Mouse (Mus musculus) spleen, adult 2 months (tissue): Measurements from ENCODE around the gene Iffo2. TPM values are rescaled to one million over a fixed set of nuclear protein-coding genes. Genes with fewer than 3 reads are reported as not detected.
A peak's percentile ranks its signal among the peaks of the same experiment; 100 is the strongest.

ENCODE experiments used
- DNase-seq, 2 experiments: peaks; one replicate each; pipeline versions ENCODE4 v3.0.0 to v3.0.0-alpha.2; 2012 to 2021; ENCODE audit warnings: low spot score in 2 of 2, low read depth in 1 of 2
- H3K27ac ChIP-seq: fragments of 200-500 bp; 2 replicates; pipeline ENCODE4 v1.5.1; 2012; ENCODE audit warnings: low read length, inconsistent platforms; ENCODE audit not compliant: insufficient read depth
- H3K27me3 ChIP-seq: fragments of 200-500 bp; 2 replicates; pipeline ENCODE4 v1.6.1; 2012; ENCODE audit warnings: mild to moderate bottlenecking, moderate library complexity, low read length, inconsistent platforms; ENCODE audit not compliant: control insufficient read depth, insufficient read depth
- H3K36me3 ChIP-seq: fragments of 200-500 bp; 2 replicates; pipeline ENCODE4 v1.6.1; 2012; ENCODE audit warnings: mild to moderate bottlenecking, low read length, inconsistent platforms; ENCODE audit not compliant: control insufficient read depth, insufficient read depth
- H3K4me1 ChIP-seq: fragments of 200-500 bp; 2 replicates; pipeline ENCODE4 v1.6.1; 2011; ENCODE audit warnings: inconsistent platforms; ENCODE audit not compliant: control insufficient read depth, insufficient read depth, insufficient read length
- H3K4me3 ChIP-seq: fragments of 200-500 bp; 2 replicates; pipeline ENCODE4 v1.5.1; 2011; ENCODE audit warnings: mild to moderate bottlenecking, inconsistent platforms; ENCODE audit not compliant: insufficient read depth, insufficient read length; ENCODE audit errors: extremely low read depth
- CTCF ChIP-seq: fragments of 200-500 bp; IDR thresholded peaks from 2 replicates; pipeline ENCODE4 v1.5.1; 2011; ENCODE audit warnings: mild to moderate bottlenecking, inconsistent platforms; ENCODE audit not compliant: insufficient read depth, insufficient read length, insufficient replicate concordance; ENCODE audit errors: extremely low read depth
- POLR2A ChIP-seq: fragments of 200-500 bp; IDR thresholded peaks from 2 replicates; pipeline ENCODE4 v1.6.1; 2011; ENCODE audit warnings: low read depth, low read length, inconsistent platforms
- WGBS: fragments of 180-500 bp; shearing (Covaris S2); methylation state at CpG from one replicate; pipeline ENCODE4 v1.1.7; 2018; 5-methylcytosine and 5-hydroxymethylcytosine counted together
- polyA plus RNA-seq: library from polyadenylated mRNA; depleted of rRNA; stranded (reverse); fragments of >200 nt; gene quantifications from 2 replicates; pipeline ENCODE4 v1.2.3, GENCODE M21; 2012

Gene Iffo2
- polyA plus RNA-seq, 1 experiment: 3.5 TPM

DNA sequence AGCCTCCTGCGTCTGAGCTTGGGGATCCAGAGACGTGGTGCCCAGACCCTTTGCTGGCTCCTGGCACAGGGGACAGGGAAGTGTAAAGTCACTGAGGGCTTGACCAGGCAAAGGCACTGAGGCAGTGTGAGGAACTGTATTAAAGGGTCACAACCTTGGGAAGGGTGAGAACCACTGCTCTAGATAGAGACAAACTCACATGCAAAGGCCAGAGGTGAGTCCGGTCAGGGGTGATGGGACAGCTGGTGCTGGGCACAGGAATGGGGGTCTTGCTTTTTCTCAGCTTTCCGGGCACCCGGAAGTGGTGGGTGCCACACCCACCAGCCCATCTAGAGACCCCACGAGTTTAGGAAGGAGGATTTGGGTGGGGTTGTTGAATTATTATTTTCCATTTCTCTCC is 63.0 kb downstream of the Iffo2 start:
- 79% methylated on average over 6 of the region's 6 CpGs for WGBS
- no peak overlapping the region for H3K4me3 ChIP-seq
- H3K27me3 ChIP-seq: no peaks in the 10 kb centered on the region

GRCm38 (mm10) chr4:139594062-139594461 is 63.7 kb downstream of the Iffo2 start:
- DNase-seq: no peak
- H3K27me3 ChIP-seq: no peaks in the 10 kb centered on the region
- WGBS: 53% methylated on average over 3 of the region's 3 CpGs
- no peak overlapping the region for H3K27ac ChIP-seq
- no peaks in the 10 kb centered on the region for H3K36me3 ChIP-seq
- no peak overlapping the region for H3K4me3 ChIP-seq
- TF ChIP-seq POLR2A: no peak
- TF ChIP-seq CTCF: no peak
- H3K4me1 ChIP-seq: peaks cover 14% of the 10 kb centered on the region

More for the DNA sequence above, 63.0 kb downstream of the Iffo2 start:
- H3K27ac ChIP-seq: 0 out of 2 replicates have a peak overlapping the region, but pooled peaks have one; percentile 1
- no peaks in the 10 kb centered on the region for H3K36me3 ChIP-seq
- TF ChIP-seq CTCF: no peak
- no peak for TF ChIP-seq POLR2A
- H3K4me1 ChIP-seq: peaks cover 12% of the 10 kb centered on the region
- DNase-seq: no peak

DNA sequence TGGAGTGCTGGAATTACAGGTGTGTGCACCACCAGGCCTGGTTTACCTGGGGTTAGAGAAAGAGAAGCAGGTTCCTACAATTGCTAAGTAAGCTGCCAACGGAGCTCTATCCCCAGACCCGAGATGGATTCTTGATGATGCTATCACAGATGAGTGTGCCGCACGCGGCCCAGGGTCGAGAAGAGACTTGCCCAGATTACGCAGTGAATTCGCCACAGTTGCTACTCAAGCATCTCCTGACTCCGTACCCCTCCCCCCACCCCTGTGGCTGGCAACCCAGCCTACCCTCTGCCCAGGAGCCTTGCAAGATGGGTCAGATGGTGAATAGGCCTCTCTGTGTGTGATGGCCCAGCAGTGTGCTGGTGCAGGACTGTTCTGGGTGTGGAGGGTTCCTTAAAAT is 66.4 kb downstream of the Iffo2 start:
- WGBS: 51% methylated on average over 9 of the region's 9 CpGs
- Histone ChIP-seq H3K36me3 (no peaks in the 10 kb centered on the region), H3K4me3 (no peak overlapping the region), H3K27ac (no peak overlapping the region), H3K27me3 (no peaks in the 10 kb centered on the region), H3K4me1 (peaks cover 20% of the 10 kb centered on the region)
- TF ChIP-seq CTCF (no peak), POLR2A (no peak)
- no peak for DNase-seq

- 29% methylated on average over 20 of the region's 20 CpGs for WGBS
- H3K36me3 ChIP-seq: no peaks in the 10 kb centered on the region
- H3K27ac ChIP-seq: peak overlapping the region; percentile 73
- H3K27me3 ChIP-seq: no peaks in the 10 kb centered on the region
- H3K4me1 ChIP-seq: peaks cover 22% of the 10 kb centered on the region
- no peak for TF ChIP-seq POLR2A
- no peak for DNase-seq
- H3K4me3 ChIP-seq: no peak overlapping the region
Observed at GRCm38 (mm10) chr4:139597286-139598284, 67.2 kb downstream of the Iffo2 start.

- 31% methylated on average over 13 of the region's 13 CpGs for WGBS
- Histone ChIP-seq H3K4me1 (peaks cover 27% of the 10 kb centered on the region), H3K27me3 (no peaks in the 10 kb centered on the region), H3K36me3 (no peaks in the 10 kb centered on the region), H3K27ac (peak overlapping the region; percentile 73), H3K4me3 (no peak overlapping the region)
- no peak for DNase-seq
- TF ChIP-seq POLR2A: no peak
- TF ChIP-seq CTCF: no peak
Observed at GRCm38 (mm10) chr4:139598356-139598755, 68.0 kb downstream of the Iffo2 start.

DNA sequence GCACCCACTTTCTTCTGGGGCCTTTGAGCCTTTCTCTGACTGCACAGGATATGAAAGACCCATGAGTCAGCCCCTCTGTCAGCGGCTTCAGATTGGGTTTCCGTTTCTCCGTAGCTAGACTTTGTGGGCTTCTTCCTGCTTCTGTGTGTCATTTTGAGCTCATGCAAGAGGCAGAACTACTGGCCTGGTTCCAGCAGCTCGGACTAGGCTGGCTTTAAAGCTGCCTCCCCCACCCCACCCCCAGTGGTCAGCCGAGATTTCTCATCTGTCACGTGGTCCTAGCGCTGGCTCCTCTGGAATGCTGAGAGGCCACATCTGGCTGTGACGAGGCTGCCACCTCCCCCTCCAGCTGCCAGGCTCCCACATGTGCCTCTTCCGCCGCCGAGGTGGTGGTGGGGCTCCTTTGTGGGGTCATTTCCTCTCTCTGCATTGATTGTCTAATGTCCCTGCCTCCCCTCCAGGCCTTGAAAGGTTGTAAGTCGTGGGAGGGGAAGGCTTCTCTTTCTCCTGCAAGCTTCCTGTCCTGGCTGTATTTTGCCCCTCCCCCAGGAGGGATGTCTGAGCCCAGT is 68.7 kb downstream of the Iffo2 start:
- Histone ChIP-seq H3K36me3 (no peaks in the 10 kb centered on the region), H3K27me3 (no peaks in the 10 kb centered on the region), H3K4me3 (peak overlapping the region; percentile 39; the same call in 1 of the 2 replicates), H3K27ac (peak overlapping the region; percentile 73), H3K4me1 (peaks cover 27% of the 10 kb centered on the region)
- no peak for TF ChIP-seq CTCF
- no peak for TF ChIP-seq POLR2A
- 2% methylated on average over 12 of the region's 12 CpGs for WGBS
- DNase-seq: peak in 1 of 2 experiments; percentile 48
